Mouse (Mus musculus): ENCODE measurements around the gene 2210016F16Rik.

- TF ChIP-seq CTCF (IDR thresholded peaks at IDR 0.05; ENCODE audit: low read depth, low read length) (no peak), GATA1 (IDR thresholded peaks at IDR 0.05; ENCODE audit: borderline replicate concordance, low read length) (no peak), TAL1 (conservative IDR thresholded peaks at IDR 0.05; ENCODE audit: low read depth, low read length) (no peak), GATA2 (IDR thresholded peaks at IDR 0.05; ENCODE audit: borderline replicate concordance, low read depth, low read length) (no peak)
Measured at GRCm38 (mm10) chr13:58367641-58368040, 17.4 kb downstream of the 2210016F16Rik start.
